Mouse (Mus musculus) testis, adult 2 months (tissue): ENCODE results near the gene Leo1.

Experiments
- CTCF ChIP-seq: fragments of 200-500 bp; IDR thresholded peaks from 2 replicates; pipeline ENCODE4 v1.5.1; 2012; ENCODE audit warnings: low read depth, mild to moderate bottlenecking, inconsistent platforms, low read length, moderate library complexity; ENCODE audit not compliant: control insufficient read depth, insufficient read depth, insufficient replicate concordance
- POLR2A ChIP-seq: fragments of 200-500 bp; IDR thresholded peaks from 2 replicates; pipeline ENCODE4 v1.6.1; 2012; ENCODE audit warnings: low read depth, mild to moderate bottlenecking, inconsistent platforms, low read length, moderate library complexity; ENCODE audit not compliant: control insufficient read depth

- TF ChIP-seq POLR2A (no peak), CTCF (no peak)
These were observed 35.2 kb upstream of the Leo1 start for GRCm38 (mm10) chr9:75406121-75406520.
